Mouse (Mus musculus): Measurements from ENCODE around the gene Dab1.

Gene Dab1

GRCm38 (mm10) chr4:104452587-104452986, 833.4 kb downstream of the Dab1 start:
- no peak for DNase-seq (ENCODE audit: low spot score)

GRCm38 (mm10) chr4:104455151-104455550, 836.0 kb downstream of the Dab1 start:
- DNase-seq (ENCODE audit: low spot score): no peak

GRCm38 (mm10) chr4:104455760-104456159, 836.6 kb downstream of the Dab1 start:
- no peak for DNase-seq (ENCODE audit: low spot score)

GRCm38 (mm10) chr4:104456173-104456873, 837.2 kb downstream of the Dab1 start:
- no peak for DNase-seq (ENCODE audit: low spot score)

- no peak for DNase-seq (ENCODE audit: low spot score)
Observed at GRCm38 (mm10) chr4:104458726-104459125, 839.6 kb downstream of the Dab1 start.

GRCm38 (mm10) chr4:104461106-104462011, 842.2 kb downstream of the Dab1 start:
- DNase-seq (ENCODE audit: low spot score): no peak

- peak; percentile 26 for DNase-seq (ENCODE audit: low spot score)
Observed at GRCm38 (mm10) chr4:104462932-104463780, 844.0 kb downstream of the Dab1 start.

- peak; percentile 20 for DNase-seq (ENCODE audit: low spot score)
Observed at GRCm38 (mm10) chr4:104463781-104464170, 844.6 kb downstream of the Dab1 start.

GRCm38 (mm10) chr4:104465594-104465993, 846.4 kb downstream of the Dab1 start:
- DNase-seq (ENCODE audit: low spot score): no peak

- DNase-seq (ENCODE audit: low spot score): no peak
Observed at GRCm38 (mm10) chr4:104468666-104469065, 849.5 kb downstream of the Dab1 start.

- no peak for DNase-seq (ENCODE audit: low spot score)
Observed at GRCm38 (mm10) chr4:104472915-104473314, 853.8 kb downstream of the Dab1 start.

- no peak for DNase-seq (ENCODE audit: low spot score)
Observed at GRCm38 (mm10) chr4:104476841-104477240, 857.7 kb downstream of the Dab1 start.

- DNase-seq (ENCODE audit: low spot score): no peak
Observed at GRCm38 (mm10) chr4:104483948-104484347, 864.8 kb downstream of the Dab1 start.

GRCm38 (mm10) chr4:104497221-104497620, 878.1 kb downstream of the Dab1 start:
- no peak for DNase-seq (ENCODE audit: low spot score)

GRCm38 (mm10) chr4:104500112-104500511, 881.0 kb downstream of the Dab1 start:
- no peak for DNase-seq (ENCODE audit: low spot score)

GRCm38 (mm10) chr4:104500646-104501045, 881.5 kb downstream of the Dab1 start:
- peak; percentile 39 for DNase-seq (ENCODE audit: low spot score)

- DNase-seq (ENCODE audit: low spot score): no peak
Observed at GRCm38 (mm10) chr4:104501245-104501644, 882.1 kb downstream of the Dab1 start.

- DNase-seq (ENCODE audit: low spot score): no peak
Observed at GRCm38 (mm10) chr4:104504916-104505315, 885.8 kb downstream of the Dab1 start.

- no peak for DNase-seq (ENCODE audit: low spot score)
Observed at GRCm38 (mm10) chr4:104509230-104509985, 890.2 kb downstream of the Dab1 start.

GRCm38 (mm10) chr4:104511855-104512254, 892.7 kb downstream of the Dab1 start:
- no peak for DNase-seq (ENCODE audit: low spot score)

GRCm38 (mm10) chr4:104512513-104512912, 893.4 kb downstream of the Dab1 start:
- peak; percentile 2 for DNase-seq (ENCODE audit: low spot score)

All from yolk sac, embryonic 10.5 days (tissue).